24 mouse cellular contexts compared by ENCODE assay signal in genomic region chr7:38158764-38159458, GRCm38 (mm10). TPM values are rescaled to one million over a fixed set of nuclear protein-coding genes. Genes with fewer than 3 reads are reported as not detected.
DNase-seq lines count a peak whose midpoint lies in the region; ATAC-seq and TF ChIP-seq lines count a peak whose summit lies in the region.
"Had no signal": no experiment of that assay in that cellular context is flagged by ENCODE, and none has a peak within 500 bp of the region (broad histone marks: within the 10 kb centered on the region; RNA-seq: fewer than 3 reads in every experiment).

No protein-coding gene starts in this region.

- WGBS in intestine, embryonic 15.5 days, result 66% methylated on average over 9 of the region's 9 CpGs
- 62% methylated on average over 9 of the region's 9 CpGs for WGBS in intestine, embryonic 16.5 days
- WGBS in intestine, postnatal 0 days, result 54% methylated on average over 9 of the region's 9 CpGs
- 77% methylated on average over 9 of the region's 9 CpGs for WGBS in kidney, embryonic 15.5 days

- no peak overlapping the region for H3K27ac ChIP-seq in ES-E14 (ENCODE audit: insufficient read depth, low read depth, low read length, poor library complexity, severe bottlenecking)
- no peak overlapping the region for H3K27ac ChIP-seq in intestine, embryonic 15.5 days
- H3K27ac ChIP-seq in intestine, embryonic 16.5 days (ENCODE audit: low read length), result peak overlapping the region; percentile 11; the same call in 1 of the 2 replicates
- no peak overlapping the region for H3K27ac ChIP-seq in intestine, postnatal 0 days (ENCODE audit: low read depth, low read length)
- no peak overlapping the region for H3K27ac ChIP-seq in kidney, embryonic 15.5 days

- in situ Hi-C loops in ES-E14 (cut with MboI; ENCODE audit: low sequenced_read_pairs in 2 of 2, unreplicated experiment in 2 of 2), result loop anchor here in 1 of 2 experiments (25.0 kb wide), 1 partner anchor 797 kb away; no protein-coding TSS in a partner anchor

- ATAC-seq in intestine, embryonic 15.5 days, result peak; percentile 64
- peak; percentile 79 for ATAC-seq in intestine, embryonic 16.5 days
- ATAC-seq in intestine, postnatal 0 days, result peak; percentile 26; the same call in 1 of the 2 replicates
- ATAC-seq in megakaryocyte, adult 5-6 weeks (ENCODE audit: poor library complexity, severe bottlenecking), result no peak
- no peak for ATAC-seq in kidney, embryonic 15.5 days (replicated peaks; ENCODE audit: low FRiP score)
- ATAC-seq: activated CD4-positive, CD25-positive, alpha-beta regulatory T cell, adult 4 months; CD4-positive, CD25-positive, alpha-beta regulatory T cell, adult 4 months; Patski had no signal

- H3K36me3 ChIP-seq in ES-E14 (ENCODE audit: control insufficient read depth, insufficient read depth, low read length, poor library complexity, severe bottlenecking), result no peaks in the 10 kb centered on the region
- no peaks in the 10 kb centered on the region for H3K36me3 ChIP-seq in intestine, embryonic 15.5 days
- no peaks in the 10 kb centered on the region for H3K36me3 ChIP-seq in intestine, embryonic 16.5 days (ENCODE audit: control insufficient read depth, insufficient read depth, low read length)
- no peaks in the 10 kb centered on the region for H3K36me3 ChIP-seq in intestine, postnatal 0 days (ENCODE audit: control insufficient read depth, insufficient read depth)
- no peaks in the 10 kb centered on the region for H3K36me3 ChIP-seq in kidney, embryonic 15.5 days
- H3K36me3 ChIP-seq: G1E had no signal

- H3K4me3 ChIP-seq in ES-E14 (ENCODE audit: insufficient read depth in 1 of 2, low read depth in 1 of 2, low read length in 2 of 2, poor library complexity in 1 of 2, severe bottlenecking in 1 of 2), result no peak overlapping the region
- H3K4me3 ChIP-seq in intestine, embryonic 15.5 days (replicated peaks), result no peak overlapping the region
- no peak overlapping the region for H3K4me3 ChIP-seq in intestine, embryonic 16.5 days (ENCODE audit: low read length)
- no peak overlapping the region for H3K4me3 ChIP-seq in intestine, postnatal 0 days (ENCODE audit: low read depth, low read length)
- no peak overlapping the region for H3K4me3 ChIP-seq in kidney, embryonic 15.5 days (replicated peaks)

- H3K9me3 ChIP-seq in ES-E14 (ENCODE audit: control insufficient read depth, insufficient read depth, low read depth, low read length), result no peaks in the 10 kb centered on the region
- no peaks in the 10 kb centered on the region for H3K9me3 ChIP-seq in intestine, embryonic 15.5 days
- no peaks in the 10 kb centered on the region for H3K9me3 ChIP-seq in intestine, embryonic 16.5 days (ENCODE audit: control insufficient read depth, low read length)
- H3K9me3 ChIP-seq in intestine, postnatal 0 days (ENCODE audit: control insufficient read depth), result no peaks in the 10 kb centered on the region
- no peaks in the 10 kb centered on the region for H3K9me3 ChIP-seq in kidney, embryonic 15.5 days (replicated peaks)
- H3K9me3 ChIP-seq: G1E had no signal

- no peak for TF ChIP-seq CTCF in intestine, postnatal 0 days (IDR thresholded peaks at IDR 0.05; ENCODE audit: low read depth)

- no peak overlapping the region for H3K4me2 ChIP-seq in intestine, embryonic 15.5 days (replicated peaks)
- H3K4me2 ChIP-seq in intestine, embryonic 16.5 days (ENCODE audit: low read depth, low read length), result no peak overlapping the region
- peak overlapping the region; percentile 22 for H3K4me2 ChIP-seq in intestine, postnatal 0 days (replicated peaks; ENCODE audit: low read depth)
- no peak overlapping the region for H3K4me2 ChIP-seq in kidney, embryonic 15.5 days

- DNase-seq in ES-E14 (ENCODE audit: low read depth, low spot score), result no peak
- DNase-seq in kidney, postnatal 4 days, result no peak
- DNase-seq in adrenal gland, postnatal 4 days (ENCODE audit: low spot score in 2 of 2), result no peak
- DNase-seq: adrenal gland, adult 2 months; adrenal gland, adult 8-10 months; adrenal gland, postnatal 10 days; adrenal gland, postnatal 14 days; adrenal gland, postnatal 25 days; adrenal gland, postnatal 36 days; B cell, adult 2 months; cerebellum, adult 11 months; cerebellum, adult 11-12 months; cerebellum, adult 18-20 months; cerebellum, adult 2 months had no signal

- no peaks in the 10 kb centered on the region for H3K27me3 ChIP-seq in intestine, embryonic 15.5 days (replicated peaks)
- no peaks in the 10 kb centered on the region for H3K27me3 ChIP-seq in intestine, embryonic 16.5 days (replicated peaks; ENCODE audit: control insufficient read depth, insufficient read depth, low read length)
- no peaks in the 10 kb centered on the region for H3K27me3 ChIP-seq in intestine, postnatal 0 days (replicated peaks; ENCODE audit: control insufficient read depth, insufficient read depth, low read length)
- H3K27me3 ChIP-seq in kidney, embryonic 15.5 days, result no peaks in the 10 kb centered on the region
- H3K27me3 ChIP-seq: CH12.LX, Patski had no signal

- peak overlapping the region; percentile 21; the same call in 1 of the 2 replicates for H3K9ac ChIP-seq in ES-E14 (ENCODE audit: insufficient read depth, low read depth, low read length, poor library complexity, severe bottlenecking)
- H3K9ac ChIP-seq in intestine, embryonic 15.5 days, result no peak overlapping the region
- H3K9ac ChIP-seq in intestine, embryonic 16.5 days (ENCODE audit: low read depth, low read length), result no peak overlapping the region
- H3K9ac ChIP-seq in intestine, postnatal 0 days (ENCODE audit: low read depth, low read length), result no peak overlapping the region
- H3K9ac ChIP-seq in kidney, embryonic 15.5 days, result no peak overlapping the region

- peaks cover 0 to 6% of the 10 kb centered on the region in 2 experiments; a peak in 1 of 4 replicates for H3K4me1 ChIP-seq in ES-E14 (ENCODE audit: control insufficient read depth in 2 of 2, insufficient read depth in 2 of 2, low read length in 2 of 2, poor library complexity in 1 of 2)
- H3K4me1 ChIP-seq in intestine, embryonic 15.5 days (replicated peaks), result no peaks in the 10 kb centered on the region; the same call in 1 of the 2 replicates
- H3K4me1 ChIP-seq in intestine, embryonic 16.5 days (ENCODE audit: control insufficient read depth, insufficient read depth, low read length), result peaks cover 5% of the 10 kb centered on the region; the same call in 1 of the 2 replicates
- no peaks in the 10 kb centered on the region for H3K4me1 ChIP-seq in intestine, postnatal 0 days (replicated peaks; ENCODE audit: control insufficient read depth, insufficient read depth, low read length)
- H3K4me1 ChIP-seq in kidney, embryonic 15.5 days, result 0 out of 2 replicates have a peak, but pooled peaks cover 3% of the 10 kb centered on the region

TF ChIP-seq in ES-E14, 5 proteins besides CTCF, POLR2A, EP300 and RAD21:
- TF ChIP-seq ZC3H11A (IDR thresholded peaks at IDR 0.05; ENCODE audit: borderline replicate concordance, low read depth, low read length) (no peak), CHD2 (IDR thresholded peaks at IDR 0.05; ENCODE audit: low read depth, low read length) (no peak), ZNF384 (IDR thresholded peaks at IDR 0.05; ENCODE audit: low read depth, low read length) (no peak), MAFK (IDR thresholded peaks at IDR 0.05; ENCODE audit: insufficient read depth, low read depth, low read length) (no peak), HCFC1 (IDR thresholded peaks at IDR 0.05; ENCODE audit: borderline replicate concordance, insufficient read depth, low read length) (no peak)

RNA-seq across cellular contexts. Expression of gene 1600014C10Rik, which starts 24.1 kb away (rescaled TPM):
- 6.5 and 6.6 TPM in 2 replicates for total RNA-seq in ES-E14 (2012; rRNA removed)
- polyA plus RNA-seq in intestine, embryonic 15.5 days (2015; fragmentation: Nextera tagmentation; extraction: Ambion mirVana), result 13.5 and 13.9 TPM in 2 replicates
- 16.6 TPM in 2 replicates for polyA plus RNA-seq in intestine, embryonic 16.5 days (2015; fragmentation: Nextera tagmentation; extraction: Ambion mirVana)
- 16.9 and 18.2 TPM in 2 replicates for polyA plus RNA-seq in intestine, postnatal 0 days (2015; fragmentation: Nextera tagmentation; extraction: Ambion mirVana)
- 25.9 and 34.5 TPM in 2 replicates for total RNA-seq in megakaryocyte, adult 5-6 weeks (2015)
- total RNA-seq in megakaryocyte, adult 5-6 weeks (2017), result 39.5 and 40.5 TPM in 2 replicates
- total RNA-seq in adrenal gland, postnatal 4 days (2021), result 10 to 100 TPM; 22.0 to 36.5 TPM
- polyA plus RNA-seq in kidney, embryonic 15.5 days (2015; fragmentation: Nextera tagmentation; extraction: Ambion mirVana), result 14.5 and 17.4 TPM in 2 replicates

RNA-seq across cellular contexts. Expression of gene Ccne1, which starts 51.6 kb away (rescaled TPM):
- total RNA-seq in ES-E14 (2012; rRNA removed), result 194 and 278 TPM in 2 replicates
- 57.2 and 59.4 TPM in 2 replicates for polyA plus RNA-seq in intestine, embryonic 15.5 days (2015; fragmentation: Nextera tagmentation; extraction: Ambion mirVana)
- polyA plus RNA-seq in intestine, embryonic 16.5 days (2015; fragmentation: Nextera tagmentation; extraction: Ambion mirVana), result 45.8 and 55.9 TPM in 2 replicates
- polyA plus RNA-seq in intestine, postnatal 0 days (2015; fragmentation: Nextera tagmentation; extraction: Ambion mirVana), result 12.0 and 12.6 TPM in 2 replicates
- 22.8 and 23.6 TPM in 2 replicates for total RNA-seq in megakaryocyte, adult 5-6 weeks (2015)
- total RNA-seq in megakaryocyte, adult 5-6 weeks (2017), result 33.4 and 37.7 TPM in 2 replicates
- 10 to 100 TPM; 16.3 to 17.5 TPM for total RNA-seq in adrenal gland, postnatal 4 days (2021)
- 65.9 and 71.4 TPM in 2 replicates for polyA plus RNA-seq in kidney, embryonic 15.5 days (2015; fragmentation: Nextera tagmentation; extraction: Ambion mirVana)

Comparison
In these comparisons a context has a peak if more than half of its experiments do, and no peak if none do; other contexts are left out.
1. ATAC-seq: peak in intestine, embryonic 15.5 days (single experiment), intestine, embryonic 16.5 days (single experiment) and intestine, postnatal 0 days (single experiment); none in megakaryocyte, adult 5-6 weeks (single experiment) and kidney, embryonic 15.5 days (single experiment).